Mouse (Mus musculus) kidney, adult 2 months (tissue): ENCODE results near the gene Xpo6. TPM values are rescaled to one million over a fixed set of nuclear protein-coding genes. Genes with fewer than 3 reads are reported as not detected.

Experiments
- DNase-seq: peaks from one replicate; pipeline ENCODE4 v3.0.0; 2021
- H3K27ac ChIP-seq: fragments of 200-500 bp; 2 replicates; pipeline ENCODE4 v1.5.1; 2012; ENCODE audit warnings: low read depth, low read length, control low read depth, inconsistent platforms; ENCODE audit not compliant: insufficient read depth
- H3K27me3 ChIP-seq: fragments of 200-500 bp; replicated peaks from 2 replicates; pipeline ENCODE4 v1.6.1; 2012; ENCODE audit warnings: mild to moderate bottlenecking, moderate library complexity, low read length, inconsistent platforms; ENCODE audit not compliant: control insufficient read depth, insufficient read depth
- H3K36me3 ChIP-seq: fragments of 200-500 bp; 2 replicates; pipeline ENCODE4 v1.6.1; 2012; ENCODE audit warnings: mild to moderate bottlenecking, moderate library complexity, low read length, inconsistent platforms; ENCODE audit not compliant: control insufficient read depth, insufficient read depth
- H3K4me1 ChIP-seq: fragments of 200-500 bp; 2 replicates; pipeline ENCODE4 v1.6.1; 2011; ENCODE audit warnings: low read length; ENCODE audit not compliant: control insufficient read depth, insufficient read depth
- H3K4me3 ChIP-seq: fragments of 200-500 bp; 2 replicates; pipeline ENCODE4 v1.5.1; 2011; ENCODE audit warnings: mild to moderate bottlenecking, low read depth, low read length, control low read depth; ENCODE audit not compliant: insufficient read depth
- CTCF ChIP-seq: fragments of 200-500 bp; conservative IDR thresholded peaks from 2 replicates; pipeline ENCODE4 v1.5.1; 2011; ENCODE audit warnings: low read depth, mild to moderate bottlenecking, control low read depth, low read length, moderate library complexity, mixed read lengths; ENCODE audit not compliant: insufficient read depth, insufficient read length
- POLR2A ChIP-seq: fragments of 200-500 bp; IDR thresholded peaks from one replicate; pipeline ENCODE4 v1.6.1; 2011; ENCODE audit warnings: low read depth, low read length, control low read depth
- WGBS: fragments of 180-500 bp; shearing (Covaris S2); methylation state at CpG from one replicate; pipeline ENCODE4 v1.1.7; 2018; 5-methylcytosine and 5-hydroxymethylcytosine counted together
- polyA plus RNA-seq: library from polyadenylated mRNA; depleted of rRNA; stranded (reverse); fragments of >200 nt; gene quantifications from 2 replicates; pipeline ENCODE4 v1.2.3, GENCODE M21; 2012

Xpo6 gene
- polyA plus RNA-seq, 1 experiment: 122 TPM

DNA sequence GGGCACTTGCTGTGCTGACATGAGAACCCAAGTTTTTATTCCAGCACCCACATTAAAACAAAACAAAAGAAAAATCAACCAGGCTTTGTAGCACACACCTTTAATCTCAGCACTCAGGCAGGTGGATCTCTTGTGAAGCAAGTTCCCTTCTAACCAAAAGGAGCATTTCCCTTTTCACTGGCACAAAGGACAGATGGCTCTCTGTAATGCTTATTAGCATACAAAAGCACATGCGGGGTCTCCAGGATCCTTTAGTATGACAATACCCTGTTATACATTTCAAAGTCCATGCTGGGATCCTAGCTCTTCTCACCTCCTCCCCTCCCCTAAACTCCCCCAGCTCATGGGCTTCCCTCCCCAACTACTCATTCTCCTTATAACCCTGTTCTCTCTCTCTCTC, 20.3 kb upstream of the Xpo6 start:
- no peak for DNase-seq
- WGBS: 52% methylated on average over 1 of the region's 1 CpGs
- H3K27me3 ChIP-seq: no peaks in the 10 kb centered on the region
- H3K4me3 ChIP-seq: no peak overlapping the region
- H3K27ac ChIP-seq: no peak overlapping the region
- TF ChIP-seq CTCF: no peak
- TF ChIP-seq POLR2A: no peak
- H3K4me1 ChIP-seq: no peaks in the 10 kb centered on the region
- no peaks in the 10 kb centered on the region for H3K36me3 ChIP-seq

DNA sequence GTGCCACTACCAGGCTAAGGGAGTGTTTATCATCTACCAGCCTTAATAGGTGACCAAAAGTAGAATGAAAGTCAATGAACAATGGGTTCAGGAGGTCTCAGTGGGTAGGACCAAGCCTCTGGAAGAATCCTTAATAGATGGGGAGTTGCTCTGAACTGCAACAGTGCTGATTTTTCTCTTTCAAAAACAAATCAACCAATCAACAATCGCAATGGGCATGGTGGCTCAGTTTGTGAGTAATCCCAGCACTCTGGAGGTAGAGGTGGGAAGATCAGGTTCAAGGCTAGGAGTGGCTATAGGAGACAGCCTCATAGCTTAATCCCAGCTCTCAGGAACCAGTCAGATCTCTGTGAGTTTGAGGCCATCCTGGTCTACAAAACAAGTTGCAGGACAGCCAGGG, 18.0 kb upstream of the Xpo6 start:
- Histone ChIP-seq H3K27me3 (no peaks in the 10 kb centered on the region), H3K4me3 (no peak overlapping the region), H3K27ac (no peak overlapping the region), H3K4me1 (no peaks in the 10 kb centered on the region), H3K36me3 (no peaks in the 10 kb centered on the region)
- DNase-seq: no peak
- 91% methylated on average over 1 of the region's 1 CpGs for WGBS
- TF ChIP-seq CTCF (no peak), POLR2A (no peak)

DNA sequence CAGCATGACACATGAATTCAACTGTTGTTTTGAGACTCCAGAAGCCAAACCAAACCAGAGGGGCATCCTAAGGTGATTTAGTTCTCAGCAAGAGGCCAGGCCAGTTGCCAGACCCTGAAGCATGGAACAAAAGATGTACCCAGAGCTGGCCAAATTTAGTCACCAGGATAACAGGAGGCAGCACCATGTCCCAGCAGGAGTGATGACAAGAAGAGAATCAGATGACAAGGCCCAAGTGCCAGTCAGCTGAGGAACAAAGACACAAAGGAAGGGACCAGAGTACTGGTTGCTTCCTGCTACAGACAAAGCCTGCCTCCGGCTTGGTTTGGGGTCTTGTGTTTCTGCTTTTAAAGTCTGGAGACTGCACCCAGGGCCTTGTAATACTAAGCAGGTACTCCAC, 16.6 kb upstream of the Xpo6 start:
- WGBS: 64% methylated on average over 1 of the region's 1 CpGs
- Histone ChIP-seq H3K27me3 (no peaks in the 10 kb centered on the region), H3K27ac (no peak overlapping the region), H3K36me3 (no peaks in the 10 kb centered on the region), H3K4me3 (no peak overlapping the region), H3K4me1 (no peaks in the 10 kb centered on the region)
- TF ChIP-seq POLR2A (no peak), CTCF (no peak)
- DNase-seq: no peak

DNA sequence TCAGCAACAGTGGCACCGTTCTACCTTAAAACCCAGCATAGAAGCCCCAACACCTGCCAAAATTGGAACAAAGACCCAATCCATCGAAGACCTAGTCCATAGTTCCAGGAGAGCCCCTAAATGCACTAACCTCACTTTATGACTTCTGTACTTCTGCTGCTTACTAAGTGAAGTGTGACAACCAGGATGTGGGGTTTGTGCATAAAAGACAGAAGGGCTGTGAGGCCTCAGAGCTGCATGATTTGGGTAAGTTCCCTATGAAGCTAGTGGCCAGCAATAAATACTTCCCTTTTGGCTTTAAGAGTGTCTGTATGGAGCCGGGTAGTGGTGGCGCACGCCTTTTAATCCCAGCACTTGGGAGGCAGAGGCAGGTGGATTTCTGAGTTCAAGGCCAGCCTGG, 10.6 kb upstream of the Xpo6 start:
- H3K27ac ChIP-seq: no peak overlapping the region
- no peak for DNase-seq
- H3K4me1 ChIP-seq: no peaks in the 10 kb centered on the region
- TF ChIP-seq POLR2A (no peak), CTCF (no peak)
- no peak overlapping the region for H3K4me3 ChIP-seq
- 90% methylated on average over 5 of the region's 5 CpGs for WGBS
- H3K27me3 ChIP-seq: no peaks in the 10 kb centered on the region
- no peaks in the 10 kb centered on the region for H3K36me3 ChIP-seq

DNA sequence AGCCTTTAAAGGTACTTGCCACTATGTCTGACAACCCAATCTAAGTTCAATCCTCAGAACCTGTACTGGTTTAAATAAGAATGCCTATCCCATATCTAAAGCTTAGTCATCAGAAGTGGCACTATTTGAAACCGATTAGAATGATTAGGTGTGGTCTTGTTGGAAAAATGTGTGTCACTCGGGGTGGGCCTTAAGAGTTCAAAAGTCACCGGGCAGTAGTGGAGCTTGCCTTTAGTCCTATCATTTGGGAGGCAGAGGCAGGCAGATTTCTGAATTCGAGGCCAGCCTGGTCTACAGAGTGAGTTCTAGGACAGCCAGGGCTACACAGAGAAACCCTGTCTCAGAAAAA, 670 bp upstream of the Xpo6 start:
- WGBS: 97% methylated on average over 4 of the region's 4 CpGs
- no peak overlapping the region; the same call in 1 of the 2 replicates for H3K4me3 ChIP-seq
- no peak overlapping the region for H3K27ac ChIP-seq
- no peak for TF ChIP-seq POLR2A
- TF ChIP-seq CTCF: no peak
- no peaks in the 10 kb centered on the region for H3K36me3 ChIP-seq
- DNase-seq: no peak
- H3K27me3 ChIP-seq: no peaks in the 10 kb centered on the region
- H3K4me1 ChIP-seq: no peaks in the 10 kb centered on the region; the same call in 1 of the 2 replicates

DNA sequence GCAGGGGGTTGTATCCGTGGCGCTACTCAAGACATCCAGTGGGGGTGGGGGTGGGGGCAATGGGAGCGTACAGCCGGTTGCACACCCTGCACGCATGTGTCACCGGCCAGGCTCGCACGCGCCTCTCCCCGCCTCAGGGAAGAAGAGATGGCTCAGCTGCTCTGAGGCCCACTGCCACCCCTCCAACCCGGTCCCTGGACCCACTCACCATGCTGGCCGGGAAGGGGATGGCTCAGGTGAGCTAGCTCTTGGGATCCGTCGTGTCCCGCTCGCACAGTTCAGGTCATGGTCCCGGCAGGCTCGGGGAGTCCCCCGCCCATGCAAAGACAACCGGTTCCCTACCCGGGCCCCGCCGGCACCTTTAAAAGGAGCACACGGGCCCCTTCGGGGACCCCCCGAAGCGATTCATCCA, 604 bp downstream of the Xpo6 start:
- Histone ChIP-seq H3K4me3 (peak overlapping the region; percentile 78), H3K27ac (peak overlapping the region; percentile 35; the same call in 1 of the 2 replicates), H3K36me3 (no peaks in the 10 kb centered on the region), H3K4me1 (no peaks in the 10 kb centered on the region; the same call in 1 of the 2 replicates), H3K27me3 (no peaks in the 10 kb centered on the region)
- TF ChIP-seq POLR2A (no peak), CTCF (no peak)
- WGBS: under 1% methylated on average over 27 of the region's 27 CpGs
- DNase-seq: peak; percentile 30

GRCm38 (mm10) chr7:126198926-126199325, 1.4 kb downstream of the Xpo6 start:
- no peaks in the 10 kb centered on the region for H3K36me3 ChIP-seq
- DNase-seq: no peak
- no peak overlapping the region for H3K27ac ChIP-seq
- no peaks in the 10 kb centered on the region; the same call in 1 of the 2 replicates for H3K4me1 ChIP-seq
- TF ChIP-seq POLR2A: no peak
- no peak for TF ChIP-seq CTCF
- no peak overlapping the region for H3K4me3 ChIP-seq
- 10% methylated on average over 1 of the region's 1 CpGs for WGBS
- H3K27me3 ChIP-seq: no peaks in the 10 kb centered on the region

- no peak overlapping the region for H3K4me3 ChIP-seq
- DNase-seq: no peak
- 97% methylated on average over 1 of the region's 1 CpGs for WGBS
Measured at GRCm38 (mm10) chr7:126194175-126194574, 6.1 kb downstream of the Xpo6 start.

More at GRCm38 (mm10) chr7:126194175-126194574, 6.1 kb downstream of the Xpo6 start:
- H3K4me1 ChIP-seq: peaks cover 2% of the 10 kb centered on the region; the same call in 1 of the 2 replicates
- TF ChIP-seq CTCF (no peak), POLR2A (no peak)
- H3K27ac ChIP-seq: no peak overlapping the region; the same call in 1 of the 2 replicates
- H3K36me3 ChIP-seq: no peaks in the 10 kb centered on the region
- no peaks in the 10 kb centered on the region for H3K27me3 ChIP-seq
